Mouse (Mus musculus): ENCODE results near the gene Mafb. TPM values are rescaled to one million over a fixed set of nuclear protein-coding genes. Genes with fewer than 3 reads are reported as not detected.

Gene Mafb
- polyA plus RNA-seq, 1 experiment: 4.3 TPM

DNA sequence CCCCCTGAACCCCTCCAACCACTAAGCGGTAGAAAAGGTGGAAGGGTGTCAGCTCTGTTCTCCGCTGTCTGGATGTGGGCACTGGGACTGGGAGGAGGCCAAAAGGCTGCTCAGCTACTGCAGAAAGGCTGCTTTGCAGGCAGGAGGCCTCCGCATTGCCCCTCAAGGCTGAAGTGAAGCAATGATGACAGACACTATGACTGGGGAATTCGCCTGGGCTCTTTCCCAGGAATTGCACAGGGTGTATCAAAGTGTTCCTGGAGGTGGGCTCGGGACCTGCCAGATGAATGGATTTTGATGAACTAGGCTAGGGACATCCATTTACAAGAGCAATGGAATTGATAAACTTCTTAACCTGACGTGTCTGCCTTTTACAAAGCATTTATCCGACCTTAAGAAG lies 27.9 kb upstream of the Mafb start:
- Histone ChIP-seq H3K27ac (ENCODE audit: insufficient read depth, low read length) (no peak overlapping the region), H3K4me3 (replicated peaks; ENCODE audit: insufficient read depth, low read depth, low read length) (no peak overlapping the region), H3K4me1 (ENCODE audit: control insufficient read depth, insufficient read depth, low read length) (no peaks in the 10 kb centered on the region), H3K27me3 (ENCODE audit: control insufficient read depth, insufficient read depth, low read length) (no peaks in the 10 kb centered on the region)
- TF ChIP-seq POLR2A (IDR thresholded peaks at IDR 0.05; ENCODE audit: borderline replicate concordance, insufficient read depth, low read length) (no peak), CTCF (IDR thresholded peaks at IDR 0.05; ENCODE audit: borderline replicate concordance, insufficient read depth, low read depth, low read length) (no peak)
- DNase-seq: no peak
- 68% methylated on average over 7 of the region's 7 CpGs for WGBS

- Histone ChIP-seq H3K27ac (ENCODE audit: insufficient read depth, low read length) (no peak overlapping the region), H3K4me1 (ENCODE audit: control insufficient read depth, insufficient read depth, low read length) (no peaks in the 10 kb centered on the region), H3K4me3 (replicated peaks; ENCODE audit: insufficient read depth, low read depth, low read length) (no peak overlapping the region), H3K27me3 (ENCODE audit: control insufficient read depth, insufficient read depth, low read length) (no peaks in the 10 kb centered on the region; the same call in 1 of the 2 replicates)
- DNase-seq: no peak
- 57% methylated on average over 3 of the region's 3 CpGs for WGBS
- TF ChIP-seq POLR2A (IDR thresholded peaks at IDR 0.05; ENCODE audit: borderline replicate concordance, insufficient read depth, low read length) (no peak), CTCF (IDR thresholded peaks at IDR 0.05; ENCODE audit: borderline replicate concordance, insufficient read depth, low read depth, low read length) (no peak)
These were observed 25.8 kb upstream of the Mafb start for GRCm38 (mm10) chr2:160392648-160393047.

- no peaks in the 10 kb centered on the region; the same call in 1 of the 2 replicates for H3K27me3 ChIP-seq (ENCODE audit: control insufficient read depth, insufficient read depth, low read length)
- TF ChIP-seq POLR2A (IDR thresholded peaks at IDR 0.05; ENCODE audit: borderline replicate concordance, insufficient read depth, low read length) (no peak), CTCF (IDR thresholded peaks at IDR 0.05; ENCODE audit: borderline replicate concordance, insufficient read depth, low read depth, low read length) (no peak)
- 45% methylated on average over 5 of the region's 5 CpGs for WGBS
- H3K4me3 ChIP-seq (replicated peaks; ENCODE audit: insufficient read depth, low read depth, low read length): no peak overlapping the region
- H3K27ac ChIP-seq (ENCODE audit: insufficient read depth, low read length): no peak overlapping the region
- H3K4me1 ChIP-seq (ENCODE audit: control insufficient read depth, insufficient read depth, low read length): no peaks in the 10 kb centered on the region
- DNase-seq: no peak
These were observed 21.7 kb upstream of the Mafb start for GRCm38 (mm10) chr2:160388596-160388995.

GRCm38 (mm10) chr2:160383418-160383817 lies 16.6 kb upstream of the Mafb start:
- 69% methylated on average over 3 of the region's 3 CpGs for WGBS

GRCm38 (mm10) chr2:160378271-160378670 lies 11.4 kb upstream of the Mafb start:
- Histone ChIP-seq H3K27me3 (ENCODE audit: control insufficient read depth, insufficient read depth, low read length) (no peaks in the 10 kb centered on the region; the same call in 1 of the 2 replicates), H3K4me1 (ENCODE audit: control insufficient read depth, insufficient read depth, low read length) (no peaks in the 10 kb centered on the region), H3K27ac (ENCODE audit: insufficient read depth, low read length) (no peak overlapping the region), H3K4me3 (replicated peaks; ENCODE audit: insufficient read depth, low read depth, low read length) (no peak overlapping the region)
- 53% methylated on average over 4 of the region's 4 CpGs for WGBS
- peak in 1 of 2 experiments; percentile 24 for DNase-seq
- TF ChIP-seq CTCF (IDR thresholded peaks at IDR 0.05; ENCODE audit: borderline replicate concordance, insufficient read depth, low read depth, low read length): peak; percentile 75
- no peak for TF ChIP-seq POLR2A (IDR thresholded peaks at IDR 0.05; ENCODE audit: borderline replicate concordance, insufficient read depth, low read length)

More at GRCm38 (mm10) chr2:160383418-160383817, 16.6 kb upstream of the Mafb start:
- TF ChIP-seq POLR2A (IDR thresholded peaks at IDR 0.05; ENCODE audit: borderline replicate concordance, insufficient read depth, low read length): no peak
- no peak for TF ChIP-seq CTCF (IDR thresholded peaks at IDR 0.05; ENCODE audit: borderline replicate concordance, insufficient read depth, low read depth, low read length)
- Histone ChIP-seq H3K4me1 (ENCODE audit: control insufficient read depth, insufficient read depth, low read length) (no peaks in the 10 kb centered on the region), H3K4me3 (replicated peaks; ENCODE audit: insufficient read depth, low read depth, low read length) (no peak overlapping the region), H3K27me3 (ENCODE audit: control insufficient read depth, insufficient read depth, low read length) (no peaks in the 10 kb centered on the region), H3K27ac (ENCODE audit: insufficient read depth, low read length) (no peak overlapping the region)
- no peak for DNase-seq

GRCm38 (mm10) chr2:160376236-160376635 lies 9.4 kb upstream of the Mafb start:
- no peak overlapping the region for H3K4me3 ChIP-seq (replicated peaks; ENCODE audit: insufficient read depth, low read depth, low read length)
- no peaks in the 10 kb centered on the region; the same call in 1 of the 2 replicates for H3K27me3 ChIP-seq (ENCODE audit: control insufficient read depth, insufficient read depth, low read length)
- no peak for TF ChIP-seq CTCF (IDR thresholded peaks at IDR 0.05; ENCODE audit: borderline replicate concordance, insufficient read depth, low read depth, low read length)
- no peak for TF ChIP-seq POLR2A (IDR thresholded peaks at IDR 0.05; ENCODE audit: borderline replicate concordance, insufficient read depth, low read length)
- no peaks in the 10 kb centered on the region for H3K4me1 ChIP-seq (ENCODE audit: control insufficient read depth, insufficient read depth, low read length)
- no peak overlapping the region for H3K27ac ChIP-seq (ENCODE audit: insufficient read depth, low read length)
- DNase-seq: no peak
- WGBS: 45% methylated on average over 5 of the region's 5 CpGs

DNA sequence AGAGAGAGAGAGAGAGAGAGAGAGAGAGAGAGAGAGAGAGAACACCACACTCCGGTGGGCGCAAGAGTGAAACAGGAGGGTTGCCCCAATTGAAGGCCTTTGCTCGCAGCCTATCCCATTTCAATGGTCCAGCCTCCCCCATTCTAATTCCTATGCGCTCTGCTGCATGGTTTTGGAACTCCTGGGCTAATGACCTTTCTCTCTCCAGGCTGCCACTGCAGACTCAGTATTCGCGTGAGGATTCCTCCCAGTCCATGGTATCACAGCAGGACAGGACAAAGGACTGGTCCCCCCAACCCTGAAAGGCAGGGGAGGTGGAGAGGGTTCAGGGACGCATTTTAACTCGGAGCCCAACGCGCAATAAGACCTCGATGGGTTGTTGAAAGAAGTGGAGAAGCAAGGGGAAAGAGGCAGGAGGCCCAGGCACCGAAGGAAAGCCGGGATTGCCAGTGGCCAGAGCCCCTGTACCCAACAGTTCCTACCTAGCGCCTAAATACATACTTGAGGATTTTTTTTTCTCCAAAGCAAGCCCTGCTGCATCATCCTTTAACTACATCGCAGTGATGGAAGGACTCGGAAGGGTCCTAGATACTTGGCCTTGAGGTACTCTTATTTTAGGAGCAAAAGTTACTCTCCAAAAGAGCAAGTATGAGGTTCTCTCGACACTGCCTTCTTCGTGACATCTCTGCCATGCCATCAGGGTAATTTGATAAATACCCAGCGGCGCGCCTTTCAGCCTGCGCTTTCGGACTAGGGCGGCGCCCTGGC lies 3.0 kb upstream of the Mafb start:
- no peaks in the 10 kb centered on the region for H3K4me1 ChIP-seq (ENCODE audit: control insufficient read depth, insufficient read depth, low read length)
- 7% methylated on average over 25 of the region's 25 CpGs for WGBS
- TF ChIP-seq POLR2A (IDR thresholded peaks at IDR 0.05; ENCODE audit: borderline replicate concordance, insufficient read depth, low read length) (no peak), CTCF (IDR thresholded peaks at IDR 0.05; ENCODE audit: borderline replicate concordance, insufficient read depth, low read depth, low read length) (no peak)
- H3K27ac ChIP-seq (ENCODE audit: insufficient read depth, low read length): no peak overlapping the region
- H3K4me3 ChIP-seq (replicated peaks; ENCODE audit: insufficient read depth, low read depth, low read length): no peak overlapping the region
- peaks cover 3% of the 10 kb centered on the region; the same call in 1 of the 2 replicates for H3K27me3 ChIP-seq (ENCODE audit: control insufficient read depth, insufficient read depth, low read length)
- no peak for DNase-seq
